Mouse (Mus musculus) right cerebral cortex, postnatal 36 days (tissue): ENCODE measurements at regions not wholly inside any gene's neighbourhood (a gene's known extent, or its start where the extent isn't known, plus 50 kb on each side); places are given as distances from the start of the nearest gene placed in this dataset.

ENCODE experiments used
- DNase-seq, 2 experiments: peaks; one replicate each; pipeline ENCODE4 v3.0.0; 2022; ENCODE audit warnings: low spot score in 2 of 2, mixed read lengths in 1 of 2

GRCm38 (mm10) chr13:44394016-44394415, 335.3 kb upstream of the Jarid2 start:
- no peak for DNase-seq

- DNase-seq = peak; percentile 28 to 39
These were observed 330.5 kb upstream of the Jarid2 start for GRCm38 (mm10) chr13:44398613-44399369.

GRCm38 (mm10) chr13:44399370-44399685, 329.9 kb upstream of the Jarid2 start:
- no peak for DNase-seq

- DNase-seq = no peak
These were observed 329.4 kb upstream of the Jarid2 start for GRCm38 (mm10) chr13:44399831-44400321.

- no peak for DNase-seq
These were observed 325.2 kb upstream of the Jarid2 start for GRCm38 (mm10) chr13:44404010-44404575.

GRCm38 (mm10) chr13:44407307-44407706, 322.0 kb upstream of the Jarid2 start:
- no peak for DNase-seq

- no peak for DNase-seq
These were observed 320.7 kb upstream of the Jarid2 start for GRCm38 (mm10) chr13:44408619-44408959.

- no peak for DNase-seq
These were observed 320.1 kb upstream of the Jarid2 start for GRCm38 (mm10) chr13:44408960-44409719.

GRCm38 (mm10) chr13:44409720-44410047, 319.6 kb upstream of the Jarid2 start:
- DNase-seq = no peak

GRCm38 (mm10) chr13:44411781-44412496, 317.3 kb upstream of the Jarid2 start:
- DNase-seq = no peak

GRCm38 (mm10) chr13:44413305-44413704, 316.0 kb upstream of the Jarid2 start:
- no peak for DNase-seq

- no peak for DNase-seq
These were observed 313.3 kb upstream of the Jarid2 start for GRCm38 (mm10) chr13:44415971-44416370.

GRCm38 (mm10) chr13:44416986-44417385, 312.3 kb upstream of the Jarid2 start:
- DNase-seq = no peak

- no peak for DNase-seq
These were observed 310.2 kb upstream of the Jarid2 start for GRCm38 (mm10) chr13:44419056-44419455.

GRCm38 (mm10) chr13:44419472-44420226, 309.6 kb upstream of the Jarid2 start:
- no peak for DNase-seq

- no peak for DNase-seq
These were observed 309.1 kb upstream of the Jarid2 start for GRCm38 (mm10) chr13:44420227-44420592.

GRCm38 (mm10) chr13:44420941-44421340, 308.3 kb upstream of the Jarid2 start:
- no peak for DNase-seq

- DNase-seq = peak; percentile 44 to 76
These were observed 307.8 kb upstream of the Jarid2 start for GRCm38 (mm10) chr13:44421426-44421825.

GRCm38 (mm10) chr13:44421922-44422321, 307.4 kb upstream of the Jarid2 start:
- no peak for DNase-seq

GRCm38 (mm10) chr13:44430492-44430891, 298.8 kb upstream of the Jarid2 start:
- DNase-seq = no peak

- DNase-seq = no peak
These were observed 291.6 kb upstream of the Jarid2 start for GRCm38 (mm10) chr13:44437709-44438108.

- no peak for DNase-seq
These were observed 288.2 kb upstream of the Jarid2 start for GRCm38 (mm10) chr13:44441061-44441460.
